Mouse (Mus musculus) stomach, embryonic 14.5 days (tissue): ENCODE data around the gene Fam221b. TPM values are rescaled to one million over a fixed set of nuclear protein-coding genes. Genes with fewer than 3 reads are reported as not detected.

Experiments
- ATAC-seq: fragments of 200-750 bp; cut with Nextera tagmentation; 2 replicates; pipeline ENCODE4 v1.8.0; 2017; ENCODE audit warnings: low read depth, moderate TSS enrichment; ENCODE audit not compliant: insufficient number of reproducible peaks, insufficient read depth, low FRiP score
- H3K27ac ChIP-seq: fragments of 300-500 bp; sonication (generic); 2 replicates; pipeline ENCODE4 v1.5.1; 2014; ENCODE audit warnings: mild to moderate bottlenecking, low read length, moderate library complexity, mixed read lengths
- H3K27me3 ChIP-seq: fragments of 300-500 bp; sonication (generic); 2 replicates; pipeline ENCODE4 v1.6.1; 2014; ENCODE audit warnings: low read length, control low read depth, mixed read lengths; ENCODE audit not compliant: control insufficient read depth, insufficient read depth
- H3K36me3 ChIP-seq: fragments of 300-500 bp; sonication (generic); 2 replicates; pipeline ENCODE4 v1.6.1; 2014; ENCODE audit warnings: mild to moderate bottlenecking, control low read depth, low read length, moderate library complexity, mixed read lengths; ENCODE audit not compliant: control insufficient read depth, insufficient read depth
- H3K4me1 ChIP-seq: fragments of 300-500 bp; sonication (generic); 2 replicates; pipeline ENCODE4 v1.6.1; 2014; ENCODE audit warnings: low read length, control low read depth, mixed read lengths; ENCODE audit not compliant: control insufficient read depth, insufficient read depth
- H3K4me2 ChIP-seq: fragments of 300-500 bp; sonication (generic); replicated peaks from 2 replicates; pipeline ENCODE4 v1.6.1; 2014; ENCODE audit warnings: low read depth, low read length, control low read depth
- H3K4me3 ChIP-seq: fragments of 300-500 bp; sonication (generic); 2 replicates; pipeline ENCODE4 v1.5.1; 2014; ENCODE audit warnings: low read depth, low read length, control low read depth
- H3K9ac ChIP-seq: fragments of 300-500 bp; sonication (generic); replicated peaks from 2 replicates; pipeline ENCODE4 v1.6.1; 2014; ENCODE audit warnings: low read depth, mild to moderate bottlenecking, control low read depth, low read length, moderate library complexity, mixed read lengths
- H3K9me3 ChIP-seq: fragments of 300-500 bp; sonication (generic); 2 replicates; pipeline ENCODE4 v1.6.1; 2016; ENCODE audit warnings: low read depth, low read length, control low read depth; ENCODE audit not compliant: control insufficient read depth
- WGBS: fragments of 180-500 bp; shearing (Covaris S2); extraction: QIAGEN DNeasy Blood & Tissue Kit; methylation state at CpG from one replicate; pipeline ENCODE4 v1.1.7; 2014; 5-methylcytosine and 5-hydroxymethylcytosine counted together
- polyA plus RNA-seq: library from polyadenylated mRNA; unstranded; fragments of >200 nt; fragmentation: Nextera tagmentation; extraction: Ambion mirVana; gene quantifications from 2 replicates; pipeline ENCODE4 v1.2.1, GENCODE M21; 2014

Gene Fam221b
- polyA plus RNA-seq: 3.7 and 4.2 TPM in 2 replicates

GRCm38 (mm10) chr4:43668782-43669427 lies at the start of gene Fam221b, which contains the start of gene Tmem8b:
Gene Fam221b, minus strand, starts transcription at chr4:43669145.
Gene Tmem8b, plus strand, starts transcription at chr4:43668971.
- peak; percentile 91 for ATAC-seq

GRCm38 (mm10) chr4:43713652-43714219 lies 44.8 kb upstream of the Fam221b start:
- H3K9me3 ChIP-seq: no peaks in the 10 kb centered on the region
- 33% methylated on average over 7 of the region's 7 CpGs for WGBS
- H3K27me3 ChIP-seq: no peaks in the 10 kb centered on the region

More at GRCm38 (mm10) chr4:43668782-43669427, at the start of gene Fam221b, which contains the start of gene Tmem8b:
- Histone ChIP-seq H3K4me3 (peak within 1 kb of the TSS; percentile 85), H3K4me2 (peak within 1 kb of the TSS; percentile 79), H3K27me3 (0 out of 2 replicates have a peak, but pooled peaks cover 4% of the 10 kb centered on the region), H3K27ac (peak within 1 kb of the TSS; percentile 48; the same call in 1 of the 2 replicates), H3K9me3 (no peaks in the 10 kb centered on the region), H3K9ac (peak within 1 kb of the TSS; percentile 89), H3K36me3 (no peaks in the 10 kb centered on the region), H3K4me1 (peaks cover 13% of the 10 kb centered on the region; the same call in 1 of the 2 replicates)
- 2% methylated on average over 36 of the region's 41 CpGs for WGBS

GRCm38 (mm10) chr4:43711821-43712220 lies 42.9 kb upstream of the Fam221b start:
- H3K36me3 ChIP-seq: no peaks in the 10 kb centered on the region
- 1% methylated on average over 2 of the region's 2 CpGs for WGBS
- H3K9ac ChIP-seq: no peak overlapping the region
- H3K4me3 ChIP-seq: no peak overlapping the region
- no peak for ATAC-seq
- no peak overlapping the region for H3K4me2 ChIP-seq
- no peak overlapping the region for H3K27ac ChIP-seq
- H3K4me1 ChIP-seq: no peaks in the 10 kb centered on the region
- H3K9me3 ChIP-seq: no peaks in the 10 kb centered on the region
- no peaks in the 10 kb centered on the region for H3K27me3 ChIP-seq

More at GRCm38 (mm10) chr4:43713652-43714219, 44.8 kb upstream of the Fam221b start:
- Histone ChIP-seq H3K36me3 (no peaks in the 10 kb centered on the region), H3K4me2 (no peak overlapping the region), H3K27ac (no peak overlapping the region), H3K4me3 (no peak overlapping the region), H3K4me1 (no peaks in the 10 kb centered on the region), H3K9ac (no peak overlapping the region)
- ATAC-seq: no peak

GRCm38 (mm10) chr4:43709869-43710268 lies 40.9 kb upstream of the Fam221b start, which contains the start of gene Olfr71:
Gene Olfr71, minus strand, starts transcription at chr4:43710255.
- Histone ChIP-seq H3K4me3 (no peak within 1 kb of the TSS), H3K9me3 (no peaks in the 10 kb centered on the region), H3K4me2 (no peak within 1 kb of the TSS), H3K27ac (no peak within 1 kb of the TSS), H3K27me3 (no peaks in the 10 kb centered on the region), H3K4me1 (no peaks in the 10 kb centered on the region), H3K9ac (no peak within 1 kb of the TSS), H3K36me3 (no peaks in the 10 kb centered on the region)
- ATAC-seq: no peak
- 66% methylated on average over 6 of the region's 6 CpGs for WGBS

- Histone ChIP-seq H3K4me1 (no peaks in the 10 kb centered on the region), H3K4me3 (no peak overlapping the region), H3K4me2 (no peak overlapping the region), H3K27me3 (no peaks in the 10 kb centered on the region), H3K9ac (no peak overlapping the region), H3K27ac (no peak overlapping the region), H3K9me3 (no peaks in the 10 kb centered on the region), H3K36me3 (no peaks in the 10 kb centered on the region)
- ATAC-seq: no peak
- 73% methylated on average over 13 of the region's 13 CpGs for WGBS
Measured at GRCm38 (mm10) chr4:43705991-43706390, 37.0 kb upstream of the Fam221b start.

- Histone ChIP-seq H3K4me2 (no peak overlapping the region), H3K4me3 (no peak overlapping the region), H3K9me3 (no peaks in the 10 kb centered on the region), H3K27me3 (no peaks in the 10 kb centered on the region), H3K27ac (no peak overlapping the region), H3K9ac (no peak overlapping the region), H3K4me1 (no peaks in the 10 kb centered on the region), H3K36me3 (no peaks in the 10 kb centered on the region)
- ATAC-seq: no peak
- 85% methylated on average over 8 of the region's 8 CpGs for WGBS
Measured at GRCm38 (mm10) chr4:43703851-43704250, 34.9 kb upstream of the Fam221b start.

- no peak overlapping the region for H3K4me2 ChIP-seq
- 72% methylated on average over 6 of the region's 6 CpGs for WGBS
Measured at GRCm38 (mm10) chr4:43703439-43703838, 34.5 kb upstream of the Fam221b start.

GRCm38 (mm10) chr4:43700707-43701106 lies 31.8 kb upstream of the Fam221b start, which contains the start of gene Olfr70:
Gene Olfr70, minus strand, starts transcription at chr4:43700807.
- Histone ChIP-seq H3K9me3 (no peaks in the 10 kb centered on the region), H3K27ac (no peak within 1 kb of the TSS), H3K36me3 (no peaks in the 10 kb centered on the region), H3K27me3 (no peaks in the 10 kb centered on the region), H3K4me2 (no peak within 1 kb of the TSS), H3K4me1 (no peaks in the 10 kb centered on the region), H3K4me3 (no peak within 1 kb of the TSS), H3K9ac (no peak within 1 kb of the TSS)
- 85% methylated on average over 6 of the region's 6 CpGs for WGBS
- ATAC-seq: no peak

More at GRCm38 (mm10) chr4:43703439-43703838, 34.5 kb upstream of the Fam221b start:
- Histone ChIP-seq H3K9me3 (no peaks in the 10 kb centered on the region), H3K27ac (no peak overlapping the region), H3K9ac (no peak overlapping the region), H3K36me3 (no peaks in the 10 kb centered on the region), H3K4me1 (no peaks in the 10 kb centered on the region), H3K27me3 (no peaks in the 10 kb centered on the region), H3K4me3 (no peak overlapping the region)
- ATAC-seq: no peak
